Mouse (Mus musculus): Measurements from ENCODE around the gene Thrb.

- TF ChIP-seq POLR2A (IDR thresholded peaks at IDR 0.05; ENCODE audit: borderline replicate concordance, low read depth, low read length) (no peak), CTCF (IDR thresholded peaks at IDR 0.05; ENCODE audit: low read depth, low read length) (no peak)
Observed at GRCm38 (mm10) chr14:17978259-17978658, 318.2 kb downstream of the Thrb start.
